Mouse (Mus musculus) frontal cortex, postnatal 36 days (tissue): Measurements from ENCODE around the gene Actl7a.
A peak's percentile ranks its signal among the peaks of the same experiment; 100 is the strongest.

Experiments
- DNase-seq, 2 experiments: peaks; one replicate each; pipeline ENCODE4 v3.0.0; 2022; ENCODE audit warnings: low spot score in 2 of 2

The Actl7a gene

DNA sequence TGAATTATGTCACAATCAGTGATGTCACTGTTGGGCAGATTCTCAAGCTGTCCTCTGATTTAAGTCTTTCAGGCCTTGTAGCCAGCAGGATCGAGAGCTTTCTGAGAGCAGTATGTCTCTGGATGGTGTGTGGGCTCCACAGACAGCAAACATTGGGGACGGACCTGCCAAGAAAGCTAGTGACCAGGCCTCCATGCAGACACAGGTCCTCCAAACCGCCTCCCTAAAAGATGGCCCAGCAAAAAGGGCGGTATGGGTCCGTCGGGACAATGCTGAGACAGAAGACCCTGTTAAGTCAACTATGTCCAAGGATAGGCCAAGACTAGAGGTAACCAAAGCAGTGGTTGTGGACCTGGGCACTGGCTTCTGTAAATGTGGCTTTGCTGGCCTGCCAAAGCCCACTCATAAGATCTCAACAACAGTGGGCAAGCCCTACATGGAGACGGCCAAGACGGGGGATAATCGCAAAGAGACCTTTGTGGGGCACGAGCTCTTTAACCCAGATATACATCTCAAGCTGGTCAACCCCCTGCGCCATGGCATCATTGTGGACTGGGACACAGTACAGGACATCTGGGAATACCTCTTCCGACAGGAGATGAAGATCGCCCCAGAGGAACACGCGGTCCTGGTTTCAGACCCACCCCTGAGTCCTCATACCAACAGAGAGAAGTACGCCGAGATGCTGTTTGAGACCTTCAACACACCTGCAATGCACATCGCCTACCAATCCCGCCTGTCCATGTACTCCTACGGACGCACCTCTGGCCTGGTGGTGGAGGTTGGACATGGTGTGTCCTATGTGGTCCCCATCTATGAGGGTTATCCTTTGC is at the start of gene Actl7a:
TSS of gene Actl7a (plus strand) at position 51 of the 833 bp plus-strand sequence.
- DNase-seq, result no peak

DNA sequence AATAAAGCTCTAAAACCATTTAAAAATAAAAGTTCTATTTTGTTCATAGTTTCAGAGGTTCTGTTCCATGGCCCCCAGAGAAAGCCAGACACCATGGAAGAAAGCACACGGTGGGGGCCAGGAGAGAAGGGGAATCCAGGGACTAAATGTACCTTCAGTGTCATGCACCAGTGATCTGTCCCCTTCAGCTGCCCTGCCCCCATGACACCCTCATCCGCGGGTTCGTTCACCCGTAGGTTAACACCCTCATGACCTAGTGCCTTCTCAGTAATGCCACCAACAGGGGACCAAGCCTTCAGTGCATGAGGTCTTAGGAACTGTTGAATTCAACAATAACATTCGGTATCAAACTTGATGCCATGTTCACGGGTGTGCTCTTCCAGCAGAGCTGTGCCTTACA is 46.8 kb upstream of the Actl7a start:
- no peak for DNase-seq

GRCm38 (mm10) chr4:56698671-56699070 is 44.5 kb upstream of the Actl7a start:
- no peak for DNase-seq

- no peak for DNase-seq
Observed at GRCm38 (mm10) chr4:56702234-56702633, 41.0 kb upstream of the Actl7a start.

DNA sequence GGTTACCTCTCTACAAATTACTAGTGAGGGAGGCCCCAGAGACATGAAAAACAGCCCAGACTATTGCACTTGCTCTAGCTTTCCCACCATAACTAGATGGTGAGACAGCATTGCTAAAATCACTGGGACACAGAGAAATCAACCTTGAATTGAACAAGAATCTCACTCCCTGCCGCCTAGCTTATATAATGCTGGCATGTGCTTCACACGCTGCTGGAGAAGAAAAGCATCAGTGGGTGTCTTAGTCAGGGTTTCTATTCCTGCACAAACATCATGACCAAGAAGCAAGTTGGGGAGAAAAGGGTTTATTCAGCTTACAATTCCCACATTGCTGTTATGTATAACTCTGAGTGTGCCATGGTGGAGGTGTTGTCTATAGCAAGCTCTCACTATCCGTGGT is 30.1 kb upstream of the Actl7a start:
- DNase-seq, result peak; percentile 52 to 77

DNA sequence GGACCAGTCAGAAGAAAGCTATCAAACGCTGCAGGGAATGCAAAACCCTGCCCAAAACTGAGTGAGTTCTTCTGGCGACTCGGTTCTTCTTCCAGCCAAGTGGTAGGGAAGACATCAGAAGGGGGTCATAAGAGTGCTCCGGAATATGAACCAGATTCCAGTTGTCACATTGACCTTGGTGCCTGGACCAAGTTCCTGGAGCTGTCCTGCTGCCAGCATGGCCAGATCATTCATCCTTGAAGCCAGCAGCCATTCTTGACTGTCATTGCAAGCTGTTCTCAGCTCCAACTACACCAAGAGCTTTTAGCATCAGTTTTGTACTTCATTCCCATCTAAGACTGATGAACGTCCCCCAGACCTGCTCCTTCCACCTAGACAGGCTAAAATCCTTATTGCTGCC is 26.4 kb upstream of the Actl7a start:
- no peak for DNase-seq

DNA sequence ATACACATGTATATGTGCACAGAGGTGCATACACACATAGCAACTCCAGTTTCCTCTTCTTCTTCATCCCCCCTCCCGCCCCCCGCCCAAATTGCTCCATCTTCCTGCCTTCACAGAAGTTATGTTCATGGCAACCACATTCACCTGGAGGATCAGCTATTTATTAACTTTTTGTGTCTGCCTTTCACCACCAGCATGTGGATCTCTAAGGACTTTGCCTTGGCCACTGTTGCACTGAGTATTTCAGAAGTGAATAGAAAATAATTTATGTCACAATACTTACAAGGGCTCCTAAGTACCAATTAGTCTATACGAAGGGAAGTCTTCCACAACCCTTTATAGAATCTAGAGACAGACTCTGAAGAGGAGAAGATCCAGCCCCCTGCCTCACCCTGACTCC is 25.3 kb upstream of the Actl7a start:
- DNase-seq, result no peak

DNA sequence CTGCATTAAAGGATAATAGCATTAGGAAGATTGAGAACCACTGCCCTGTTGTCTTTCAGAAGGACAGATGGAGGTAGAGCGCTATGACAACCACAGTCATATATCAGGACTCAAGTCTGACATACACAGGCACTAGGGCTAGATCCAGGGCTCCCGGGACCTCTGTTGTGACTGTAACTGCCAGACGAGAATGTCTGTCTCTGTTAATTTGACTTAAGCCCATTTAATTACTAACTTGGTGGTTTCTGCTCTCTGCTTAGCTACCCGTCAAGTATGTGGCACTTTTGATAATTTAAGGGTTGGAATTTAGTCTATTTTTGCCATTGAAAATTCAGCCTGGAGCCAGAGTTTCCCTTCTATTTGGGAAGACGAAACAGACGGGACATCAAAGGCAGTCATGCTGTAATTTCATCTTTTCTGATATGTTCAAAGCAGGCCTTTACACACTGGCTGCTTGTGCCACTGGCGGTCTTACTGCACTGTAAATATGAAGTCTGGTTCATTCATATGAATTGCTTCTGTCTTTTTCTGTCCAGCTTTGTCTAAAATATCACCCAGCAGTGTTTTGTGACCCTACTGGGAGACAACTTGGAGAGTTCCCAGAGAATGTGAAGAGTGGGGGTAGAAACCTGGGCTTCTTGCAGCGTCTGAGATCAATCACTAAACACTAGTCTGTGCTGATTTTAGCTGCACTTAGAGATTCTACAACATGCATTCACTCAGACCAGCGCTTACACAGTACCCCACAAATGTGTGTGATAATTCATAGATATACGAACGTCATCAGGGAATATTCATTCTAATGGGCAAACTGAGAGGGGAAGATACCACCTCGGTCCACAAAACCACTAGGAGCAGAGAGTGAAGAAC is 24.4 kb upstream of the Actl7a start:
- no peak for DNase-seq

DNA sequence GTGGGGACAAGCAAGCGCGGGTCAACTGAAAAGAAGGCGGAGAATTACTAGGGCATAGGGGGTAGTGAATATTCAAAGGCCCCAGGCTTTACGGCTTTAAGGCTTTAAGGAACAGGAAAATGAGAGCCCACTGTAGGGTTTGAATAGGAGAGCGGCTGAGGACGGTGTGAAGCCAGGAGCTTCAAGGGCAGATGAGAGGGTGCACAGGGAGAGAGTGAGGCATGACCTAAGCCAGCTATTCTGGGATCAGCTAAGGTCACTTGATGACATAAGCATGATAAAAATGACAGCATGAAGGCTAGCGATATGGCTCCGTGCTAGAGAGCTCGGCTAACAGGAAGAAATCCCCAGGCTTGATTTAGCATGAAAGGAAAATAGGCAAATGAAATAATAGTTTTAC is 23.8 kb upstream of the Actl7a start:
- DNase-seq, result no peak

GRCm38 (mm10) chr4:56720403-56720802 is 22.8 kb upstream of the Actl7a start:
- peak in 1 of 2 experiments; percentile 37 for DNase-seq

DNA sequence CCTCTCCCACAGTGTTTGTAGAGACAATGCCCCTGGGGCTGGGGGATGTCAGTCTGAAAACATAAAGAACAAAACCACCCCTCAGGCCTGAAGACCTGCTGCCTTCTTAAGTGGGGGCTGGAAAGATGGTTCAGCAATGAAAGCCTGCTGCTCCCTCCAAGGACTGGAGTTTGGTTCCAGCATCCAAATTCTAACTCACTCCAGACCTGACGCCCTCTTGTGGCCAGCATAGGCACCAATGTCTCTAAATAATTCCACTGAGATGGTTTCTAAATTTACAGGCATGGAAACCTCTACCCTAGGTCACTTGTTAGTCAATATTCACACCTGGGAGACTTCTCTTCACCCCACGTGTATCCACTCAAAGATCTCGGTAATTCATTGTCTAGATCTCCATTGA is 21.7 kb upstream of the Actl7a start:
- DNase-seq, result peak in 1 of 2 experiments; percentile 29

GRCm38 (mm10) chr4:56722346-56722745 is 20.9 kb upstream of the Actl7a start:
- no peak for DNase-seq

DNA sequence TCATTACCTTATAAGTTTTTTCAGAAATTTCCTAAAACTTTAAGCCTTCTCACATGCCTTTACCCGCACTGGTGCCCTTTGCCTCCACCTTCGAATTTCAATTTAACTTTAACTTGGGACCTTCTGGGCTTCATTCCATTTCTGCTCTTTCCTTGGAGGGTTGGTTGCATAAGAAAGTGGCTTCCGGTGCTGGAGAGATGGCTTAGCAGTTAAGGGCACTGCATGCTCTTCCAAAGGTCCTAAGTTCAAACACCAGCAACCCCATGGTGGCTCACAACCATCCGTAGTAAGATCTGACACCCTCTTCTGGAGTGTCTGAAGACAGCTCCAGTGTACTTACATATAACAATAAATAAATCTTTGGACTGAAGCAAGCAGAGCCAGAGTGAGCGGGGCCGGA is 20.0 kb upstream of the Actl7a start:
- no peak for DNase-seq

DNA sequence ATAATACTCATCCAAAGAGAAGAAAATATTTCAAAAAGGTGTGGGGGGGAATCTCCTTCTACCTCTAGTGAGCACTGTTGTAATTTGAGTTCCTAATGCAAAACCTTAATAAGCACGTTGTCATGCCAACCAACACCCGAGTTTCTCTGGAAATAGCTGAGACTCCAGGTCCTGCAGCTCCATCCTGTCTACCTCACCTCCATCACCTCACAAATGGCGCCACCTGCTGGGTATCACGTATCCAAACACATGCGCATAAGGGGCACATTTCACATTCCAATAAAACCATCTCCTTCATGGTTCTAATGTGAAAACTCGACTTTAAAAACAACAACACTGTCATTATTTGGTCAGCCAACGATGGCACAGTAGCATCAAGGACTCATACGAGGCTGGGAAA is 17.4 kb upstream of the Actl7a start:
- DNase-seq, result no peak

- DNase-seq, result no peak
Observed at GRCm38 (mm10) chr4:56740020-56740485, 3.2 kb upstream of the Actl7a start, which contains the start of gene Gm26657. Gene Gm26657 (plus strand): TSS chr4:56740070.

DNA sequence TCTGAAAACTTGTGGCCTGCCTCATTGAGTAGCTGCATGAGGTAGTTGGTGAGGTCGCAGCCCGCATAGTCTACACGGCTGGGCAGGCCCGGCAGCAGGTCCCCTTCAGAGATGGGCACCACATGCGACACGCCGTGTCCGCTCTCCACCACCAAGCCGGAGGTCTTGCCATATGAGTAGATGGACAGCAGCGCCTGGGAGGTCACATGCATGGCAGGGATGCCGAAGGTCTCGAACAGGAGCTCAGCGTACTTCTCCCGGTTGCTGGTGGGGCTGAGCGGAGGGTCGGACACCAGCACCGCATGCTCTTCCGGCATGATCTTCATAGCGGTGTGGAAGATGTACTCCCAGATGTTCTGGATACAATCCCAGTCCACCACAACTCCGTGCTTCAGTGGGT is 2.6 kb upstream of the Actl7a start:
- DNase-seq, result no peak

DNA sequence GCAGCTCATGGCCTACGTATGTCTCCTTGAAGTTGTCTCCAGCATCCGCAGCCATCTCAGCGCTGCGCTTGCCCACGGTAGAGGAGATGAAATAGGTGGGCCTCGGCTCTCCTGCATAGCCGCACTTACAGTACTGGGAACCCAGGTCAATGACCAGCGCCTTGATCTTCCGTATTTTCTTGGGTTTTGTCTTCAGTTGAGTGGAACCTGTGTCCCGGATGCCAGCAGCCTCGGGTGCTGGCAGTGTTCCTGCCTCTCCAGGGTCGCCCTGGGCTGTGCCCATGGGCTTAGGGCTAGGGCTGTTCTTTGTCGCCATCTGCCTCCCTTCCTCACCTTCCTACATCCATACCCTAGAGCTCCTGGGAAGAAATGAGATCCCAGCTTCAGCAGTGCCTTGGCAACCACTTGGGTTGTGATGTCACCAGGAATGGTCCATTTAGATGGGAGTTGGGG is 2.1 kb upstream of the Actl7a start, which contains the start of gene Actl7b:
TSS of gene Actl7b (minus strand) at position 403 of the 453 bp plus-strand sequence.
- no peak for DNase-seq

- no peak for DNase-seq
Observed at GRCm38 (mm10) chr4:56742698-56743097, 515 bp upstream of the Actl7a start.

DNA sequence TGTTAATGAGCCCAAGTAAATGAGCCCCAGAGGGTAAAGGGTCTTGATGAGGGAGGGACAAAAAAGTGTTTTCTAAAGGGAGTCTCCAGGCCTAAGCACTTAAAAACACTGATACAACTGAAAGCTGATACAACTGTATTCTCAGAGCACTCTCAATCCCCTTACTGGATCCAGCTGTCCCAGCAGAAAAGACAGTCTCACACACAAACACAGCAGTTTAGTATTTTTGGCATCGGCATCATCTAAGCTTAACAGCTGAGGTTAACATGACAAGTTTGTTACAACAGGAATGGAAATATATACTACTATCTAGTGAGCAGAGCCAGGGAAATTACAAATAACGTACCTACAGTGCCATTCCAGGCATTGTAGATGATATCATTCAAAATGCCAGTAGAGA is 3.1 kb downstream of the Actl7a start:
- no peak for DNase-seq

DNA sequence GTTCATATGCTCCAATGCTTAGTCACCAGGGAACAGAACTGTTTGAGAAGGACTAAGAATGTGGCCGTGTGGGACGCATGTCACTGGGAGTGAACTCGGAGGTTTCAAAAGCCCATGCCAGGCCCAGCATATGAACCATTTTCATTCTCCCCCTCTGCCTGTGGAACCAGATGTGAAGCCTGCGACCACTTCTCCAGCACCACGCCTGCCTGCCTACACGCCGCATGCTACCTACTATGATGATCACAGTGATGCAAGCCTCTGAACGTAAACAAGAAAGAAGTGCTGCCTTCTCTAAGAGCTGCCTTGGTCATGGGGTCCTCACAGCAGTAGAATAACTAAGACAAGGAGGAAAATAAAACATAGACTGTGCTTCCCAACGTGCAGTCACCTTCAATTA is 4.2 kb downstream of the Actl7a start:
- DNase-seq, result no peak

DNA sequence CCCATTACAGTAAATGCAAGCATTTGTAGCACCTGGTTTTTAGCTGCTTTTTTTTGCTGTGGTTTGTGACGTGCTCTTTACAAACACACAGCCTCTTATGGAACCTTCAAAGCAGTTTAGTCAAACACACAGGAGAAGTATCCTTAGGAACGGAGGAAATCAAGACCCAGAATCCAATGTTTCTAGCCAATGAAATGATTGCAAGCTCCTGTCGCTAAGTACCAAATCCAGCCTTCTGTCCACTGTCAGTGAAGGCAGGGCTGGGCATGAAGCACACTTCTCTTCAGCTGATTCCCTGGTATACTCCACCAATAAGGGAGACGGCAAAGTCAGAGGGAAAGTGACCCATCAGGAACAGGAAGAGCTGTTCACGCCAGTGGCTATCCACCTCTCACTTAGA is 12.8 kb downstream of the Actl7a start:
- no peak for DNase-seq

GRCm38 (mm10) chr4:56756966-56757600 is 13.9 kb downstream of the Actl7a start:
- no peak for DNase-seq
